In genomic region chr13:104070703-104071102, GRCm38 (mm10) we compare ENCODE assay signal across 20 mouse cellular contexts. TPM values are rescaled to one million over a fixed set of nuclear protein-coding genes. Genes with fewer than 3 reads are reported as not detected.
A peak's percentile ranks its signal among the peaks of the same experiment; 100 is the strongest.
DNase-seq lines count a peak whose midpoint lies in the region; ATAC-seq and TF ChIP-seq lines count a peak whose summit lies in the region.
"Had no signal": no experiment of that assay in that cellular context is flagged by ENCODE, and none has a peak within 500 bp of the region (broad histone marks: within the 10 kb centered on the region; RNA-seq: fewer than 3 reads in every experiment).

No protein-coding gene starts in this region.

- intact Hi-C loops in heart, postnatal 10 days (cut with DNase I), result no loop called here
- intact Hi-C loops in left cerebral cortex, postnatal 14 days (cut with DNase I), result no loop called here

- 0 out of 2 replicates have a peak overlapping the region, but pooled peaks have one; percentile 12 for H3K27ac ChIP-seq in heart, embryonic 12.5 days (ENCODE audit: poor library complexity, severe bottlenecking)
- no peak overlapping the region for H3K27ac ChIP-seq in kidney, postnatal 0 days
- H3K27ac ChIP-seq in limb, embryonic 13.5 days, result no peak overlapping the region
- H3K27ac ChIP-seq: embryonic facial prominence, embryonic 15.5 days; forebrain, embryonic 10.5 days; hindbrain, embryonic 10.5 days; liver, embryonic 12.5 days; macrophage; midbrain, embryonic 10.5 days had no signal

- peaks cover 21% of the 10 kb centered on the region for H3K36me3 ChIP-seq in heart, embryonic 12.5 days
- H3K36me3 ChIP-seq in kidney, postnatal 0 days (ENCODE audit: insufficient read depth, low read length), result no peaks in the 10 kb centered on the region
- peaks cover 4% of the 10 kb centered on the region; the same call in 1 of the 2 replicates for H3K36me3 ChIP-seq in limb, embryonic 13.5 days

- DNase-seq in heart, postnatal 10 days, result no peak
- DNase-seq in kidney, postnatal 0 days (ENCODE audit: low spot score), result peak; percentile 16
- DNase-seq in kidney, postnatal 10 days, result no peak
- peak; percentile 75 for DNase-seq in lung, postnatal 36 days
- DNase-seq in left cerebral cortex, postnatal 14 days (ENCODE audit: low spot score in 2 of 2), result no peak
- no peak for DNase-seq in testis, postnatal 10 days (ENCODE audit: low spot score)
- DNase-seq: cerebellum, adult 18-20 months; cerebellum, postnatal 36 days; forebrain, postnatal 0 days; left cerebral cortex, postnatal 4 days; right cerebral cortex, postnatal 4 days; thymus, postnatal 36 days had no signal

- ATAC-seq in heart, embryonic 12.5 days (ENCODE audit: insufficient number of reproducible peaks, low FRiP score), result no peak
- ATAC-seq in kidney, postnatal 0 days (replicated peaks; ENCODE audit: low FRiP score, low read depth), result no peak
- ATAC-seq in limb, embryonic 13.5 days (ENCODE audit: low FRiP score, low read depth), result no peak
- ATAC-seq: forebrain, postnatal 0 days; liver, embryonic 12.5 days had no signal

- no peaks in the 10 kb centered on the region for H3K27me3 ChIP-seq in heart, embryonic 12.5 days (replicated peaks)
- H3K27me3 ChIP-seq in kidney, postnatal 0 days (ENCODE audit: insufficient read depth, low read length), result no peaks in the 10 kb centered on the region
- no peaks in the 10 kb centered on the region for H3K27me3 ChIP-seq in limb, embryonic 13.5 days
- H3K27me3 ChIP-seq: embryonic facial prominence, embryonic 15.5 days; liver, embryonic 12.5 days had no signal

- no peak for TF ChIP-seq CTCF in kidney, postnatal 0 days (IDR thresholded peaks at IDR 0.05; ENCODE audit: low read depth)

- H3K4me2 ChIP-seq in heart, embryonic 12.5 days, result no peak overlapping the region
- no peak overlapping the region for H3K4me2 ChIP-seq in kidney, postnatal 0 days (ENCODE audit: low read length)
- no peak overlapping the region for H3K4me2 ChIP-seq in limb, embryonic 13.5 days (replicated peaks)
- H3K4me2 ChIP-seq: embryonic facial prominence, embryonic 15.5 days; liver, embryonic 12.5 days had no signal

- H3K4me3 ChIP-seq in heart, embryonic 12.5 days, result no peak overlapping the region
- H3K4me3 ChIP-seq in kidney, postnatal 0 days (replicated peaks; ENCODE audit: low read depth, low read length), result no peak overlapping the region
- H3K4me3 ChIP-seq in limb, embryonic 13.5 days, result no peak overlapping the region
- H3K4me3 ChIP-seq: embryonic facial prominence, embryonic 15.5 days; forebrain, embryonic 10.5 days; hindbrain, embryonic 10.5 days; liver, embryonic 12.5 days; midbrain, embryonic 10.5 days had no signal

- 57% methylated on average over 3 of the region's 3 CpGs for WGBS in heart, embryonic 12.5 days
- 47% methylated on average over 3 of the region's 3 CpGs for WGBS in kidney, postnatal 0 days
- WGBS in limb, embryonic 13.5 days, result 36% methylated on average over 3 of the region's 3 CpGs

- H3K9me3 ChIP-seq in heart, embryonic 12.5 days (replicated peaks), result no peaks in the 10 kb centered on the region
- no peaks in the 10 kb centered on the region for H3K9me3 ChIP-seq in kidney, postnatal 0 days (replicated peaks; ENCODE audit: low read length)
- H3K9me3 ChIP-seq in limb, embryonic 13.5 days, result no peaks in the 10 kb centered on the region
- H3K9me3 ChIP-seq: embryonic facial prominence, embryonic 15.5 days; forebrain, embryonic 10.5 days; hindbrain, embryonic 10.5 days; liver, embryonic 12.5 days; midbrain, embryonic 10.5 days had no signal

- peaks cover 15% of the 10 kb centered on the region; the same call in 1 of the 2 replicates for H3K4me1 ChIP-seq in heart, embryonic 12.5 days (replicated peaks)
- H3K4me1 ChIP-seq in kidney, postnatal 0 days (replicated peaks; ENCODE audit: insufficient read depth, low read length), result no peaks in the 10 kb centered on the region
- H3K4me1 ChIP-seq in limb, embryonic 13.5 days, result peaks cover 14% of the 10 kb centered on the region
- H3K4me1 ChIP-seq: embryonic facial prominence, embryonic 15.5 days; forebrain, embryonic 10.5 days; hindbrain, embryonic 10.5 days; midbrain, embryonic 10.5 days had no signal

- H3K9ac ChIP-seq in heart, embryonic 12.5 days, result no peak overlapping the region
- no peak overlapping the region for H3K9ac ChIP-seq in kidney, postnatal 0 days (ENCODE audit: low read depth, low read length)
- H3K9ac ChIP-seq in limb, embryonic 13.5 days, result peak overlapping the region; percentile 6; the same call in 1 of the 2 replicates
- H3K9ac ChIP-seq: embryonic facial prominence, embryonic 15.5 days; forebrain, postnatal 0 days; liver, embryonic 12.5 days had no signal

RNA-seq across cellular contexts. Expression of gene Nln, which starts 38.7 kb away (rescaled TPM):
- 25.7 and 26.9 TPM in 2 replicates for polyA plus RNA-seq in heart, embryonic 12.5 days (2016; fragmentation: Nextera tagmentation; extraction: Ambion mirVana)
- total RNA-seq in heart, postnatal 10 days (2021), result 10 to 100 TPM; 21.6 to 21.8 TPM
- polyA plus RNA-seq in kidney, postnatal 0 days (2015; fragmentation: Nextera tagmentation; extraction: Ambion mirVana), result 13.5 and 15.2 TPM in 2 replicates
- polyA plus RNA-seq in limb, embryonic 13.5 days (2015; fragmentation: Nextera tagmentation; extraction: Ambion mirVana), result 15.0 and 15.7 TPM in 2 replicates
- 10 to 100 TPM; 31.2 to 31.6 TPM for total RNA-seq in left cerebral cortex, postnatal 14 days (2021)

RNA-seq across cellular contexts. Expression of gene Sgtb, which starts 38.8 kb away (rescaled TPM):
- polyA plus RNA-seq in heart, embryonic 12.5 days (2016; fragmentation: Nextera tagmentation; extraction: Ambion mirVana), result 2.5 and 3.5 TPM in 2 replicates
- 1 to 10 TPM; 2.0 to 2.1 TPM for total RNA-seq in heart, postnatal 10 days (2021)
- 5.6 and 5.9 TPM in 2 replicates for polyA plus RNA-seq in kidney, postnatal 0 days (2015; fragmentation: Nextera tagmentation; extraction: Ambion mirVana)
- polyA plus RNA-seq in limb, embryonic 13.5 days (2015; fragmentation: Nextera tagmentation; extraction: Ambion mirVana), result 8.0 and 8.2 TPM in 2 replicates
- total RNA-seq in left cerebral cortex, postnatal 14 days (2021), result 100 to 1,000 TPM; 101 to 102 TPM

Comparison
In these comparisons a context has a peak if more than half of its experiments do, and no peak if none do; other contexts are left out.
1. DNase-seq: peak in kidney, postnatal 0 days (single experiment) and lung, postnatal 36 days (single experiment); none in heart, postnatal 10 days (0 of 2), kidney, postnatal 10 days (single experiment), left cerebral cortex, postnatal 14 days (0 of 2) and testis, postnatal 10 days (single experiment).